Mouse (Mus musculus) olfactory bulb, adult 2 months (tissue): ENCODE results near the gene Snrpc. TPM values are rescaled to one million over a fixed set of nuclear protein-coding genes. Genes with fewer than 3 reads are reported as not detected.

ENCODE experiments used
- H3K27ac ChIP-seq: fragments of 200-500 bp; 2 replicates; pipeline ENCODE4 v1.5.1; 2012; ENCODE audit warnings: low read depth, low read length; ENCODE audit not compliant: insufficient read depth
- H3K4me1 ChIP-seq: fragments of 200-500 bp; 2 replicates; pipeline ENCODE4 v1.6.1; 2012; ENCODE audit warnings: low read length; ENCODE audit not compliant: control insufficient read depth, insufficient read depth
- H3K4me3 ChIP-seq: fragments of 200-500 bp; 2 replicates; pipeline ENCODE4 v1.5.1; 2012; ENCODE audit warnings: mild to moderate bottlenecking, low read depth, low read length, moderate library complexity; ENCODE audit not compliant: insufficient read depth
- CTCF ChIP-seq: fragments of 200-500 bp; IDR thresholded peaks from 2 replicates; pipeline ENCODE4 v1.5.1; 2012; ENCODE audit warnings: low read depth, mild to moderate bottlenecking, low read length, moderate library complexity; ENCODE audit not compliant: insufficient read depth
- POLR2A ChIP-seq: fragments of 200-500 bp; IDR thresholded peaks from 2 replicates; pipeline ENCODE4 v1.6.1; 2012; ENCODE audit warnings: mild to moderate bottlenecking, low read depth, low read length, moderate library complexity; ENCODE audit not compliant: insufficient read depth
- WGBS: fragments of 180-500 bp; shearing (Covaris S2); methylation state at CpG from one replicate; pipeline ENCODE4 v1.1.7; 2018; 5-methylcytosine and 5-hydroxymethylcytosine counted together
- polyA plus RNA-seq: library from polyadenylated mRNA; stranded (reverse); fragments of >200 nt; gene quantifications from 2 replicates; pipeline ENCODE4 v1.2.4, GENCODE M21; 2012; ENCODE audit warnings: low replicate concordance; ENCODE audit not compliant: missing spikeins, insufficient read depth, insufficient read length

The Snrpc gene
- polyA plus RNA-seq, 1 experiment, result not detected

GRCm38 (mm10) chr17:27811980-27812379 lies 26.0 kb upstream of the Snrpc start:
- WGBS, result 82% methylated on average over 3 of the region's 3 CpGs
- Histone ChIP-seq H3K27ac (no peak overlapping the region), H3K4me1 (0 out of 2 replicates have a peak, but pooled peaks cover 6% of the 10 kb centered on the region), H3K4me3 (no peak overlapping the region)
- TF ChIP-seq POLR2A (no peak), CTCF (no peak)

DNA sequence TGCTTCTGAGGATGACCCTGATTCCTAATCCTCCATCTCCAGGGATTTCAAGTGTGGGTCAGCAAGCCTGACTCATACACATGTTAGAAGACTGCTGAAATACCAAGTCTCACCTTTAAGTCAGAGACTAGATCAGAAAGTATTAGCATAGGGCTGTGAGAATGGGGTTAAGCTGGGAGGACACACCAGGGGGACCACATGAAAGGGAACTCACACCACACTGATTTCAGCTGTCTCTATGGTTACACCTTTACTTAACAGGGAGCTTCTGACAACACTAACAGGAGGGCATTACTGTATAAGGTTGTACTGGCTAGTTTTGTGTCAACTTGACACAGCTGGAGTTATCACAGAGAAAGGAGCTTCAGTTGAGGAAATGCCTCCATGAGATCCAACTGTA lies 23.3 kb upstream of the Snrpc start:
- no peak overlapping the region for H3K27ac ChIP-seq
- TF ChIP-seq CTCF (no peak), POLR2A (no peak)
- no peak overlapping the region for H3K4me3 ChIP-seq
- H3K4me1 ChIP-seq, result peaks cover 12% of the 10 kb centered on the region

- TF ChIP-seq CTCF (no peak), POLR2A (no peak)
- WGBS, result 7% methylated on average over 7 of the region's 7 CpGs
- Histone ChIP-seq H3K4me1 (peaks cover 13% of the 10 kb centered on the region), H3K4me3 (peak overlapping the region; percentile 87), H3K27ac (no peak overlapping the region)
Measured at GRCm38 (mm10) chr17:27819011-27819410, 18.9 kb upstream of the Snrpc start.

DNA sequence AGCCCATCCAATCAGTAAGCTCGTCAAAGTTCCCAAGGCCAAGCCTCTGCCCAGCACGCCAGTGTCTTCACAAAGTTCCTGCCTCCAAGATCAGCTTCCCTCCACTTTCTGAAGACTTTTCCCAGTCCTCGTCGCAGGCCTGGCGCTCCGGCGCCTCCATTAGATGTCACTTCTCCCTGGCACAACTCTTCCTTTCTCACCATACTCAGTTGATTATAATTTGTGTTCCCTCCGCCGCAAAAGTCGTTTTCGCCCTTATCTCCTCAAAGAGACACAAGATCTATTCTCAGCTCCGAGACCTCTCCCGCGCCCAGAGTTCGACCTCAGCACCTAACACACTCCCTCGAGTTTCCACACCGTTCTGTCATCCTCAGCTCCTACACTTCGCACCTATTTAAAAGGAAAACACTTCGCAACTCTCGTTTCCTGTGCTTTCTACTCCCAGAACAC lies 18.4 kb upstream of the Snrpc start:
- Histone ChIP-seq H3K27ac (peak overlapping the region; percentile 32; the same call in 1 of the 2 replicates), H3K4me1 (peaks cover 13% of the 10 kb centered on the region), H3K4me3 (peak overlapping the region; percentile 87)
- no peak for TF ChIP-seq CTCF
- TF ChIP-seq POLR2A, result no peak
- under 1% methylated on average over 20 of the region's 20 CpGs for WGBS

- under 1% methylated on average over 61 of the region's 62 CpGs for WGBS
- peaks cover 13% of the 10 kb centered on the region for H3K4me1 ChIP-seq
- peak overlapping the region; percentile 32; the same call in 1 of the 2 replicates for H3K27ac ChIP-seq
- TF ChIP-seq POLR2A, result no peak
- no peak for TF ChIP-seq CTCF
- H3K4me3 ChIP-seq, result peak overlapping the region; percentile 87
Measured at GRCm38 (mm10) chr17:27819971-27820567, 17.9 kb upstream of the Snrpc start.

GRCm38 (mm10) chr17:27820568-27821406 lies 17.2 kb upstream of the Snrpc start, which contains the start of gene D17Wsu92e:
Gene D17Wsu92e (minus strand): TSS chr17:27820648.
- Histone ChIP-seq H3K27ac (peak within 1 kb of the TSS; percentile 93), H3K4me1 (peaks cover 13% of the 10 kb centered on the region), H3K4me3 (peak within 1 kb of the TSS; percentile 87)
- 2% methylated on average over 56 of the region's 56 CpGs for WGBS
- TF ChIP-seq POLR2A (peak; percentile 93), CTCF (no peak)

DNA sequence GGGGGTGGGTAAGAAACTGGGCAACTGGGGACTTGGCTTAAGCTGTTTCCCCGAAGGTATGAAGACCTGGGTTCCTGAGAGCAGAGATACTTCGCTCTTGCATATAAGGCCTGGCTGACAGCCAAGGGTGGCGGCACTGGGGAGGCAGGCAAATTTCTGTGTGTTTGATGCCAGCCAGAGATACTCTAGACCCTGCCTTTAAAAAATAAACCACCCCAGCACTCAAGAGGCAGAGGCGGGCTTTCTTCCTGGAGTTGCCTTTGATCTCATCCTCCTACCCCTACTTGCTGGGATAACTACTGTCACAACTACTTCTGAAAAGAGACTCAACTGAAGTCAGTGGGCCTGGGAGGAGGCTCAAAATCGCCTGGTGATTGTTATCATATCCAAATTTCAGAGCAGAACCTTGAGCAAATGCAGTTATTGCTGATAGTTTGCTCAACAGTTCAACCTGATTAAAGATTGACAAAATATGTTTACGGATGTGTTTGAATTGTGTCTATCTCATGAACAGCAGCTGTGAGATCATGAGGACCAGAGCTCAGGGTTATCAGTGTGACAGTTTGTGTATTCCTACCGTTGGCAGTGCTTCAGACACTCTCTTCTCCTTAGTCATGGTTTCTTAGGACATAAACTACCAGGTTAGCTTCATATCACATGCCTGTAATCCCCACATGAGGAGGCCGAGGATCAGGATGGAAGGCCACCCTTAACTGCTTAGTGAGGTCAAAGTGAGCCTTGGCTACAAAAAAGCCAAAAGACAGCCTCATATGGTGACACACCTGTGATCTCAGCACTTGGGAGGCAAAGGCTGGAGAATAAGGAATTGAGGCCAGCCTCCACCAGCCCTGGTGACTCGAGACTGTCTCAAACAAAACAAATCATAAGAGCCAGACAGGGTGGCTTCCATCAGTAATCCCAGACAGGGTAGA lies 16.3 kb upstream of the Snrpc start:
- WGBS, result 54% methylated on average over 9 of the region's 9 CpGs
- Histone ChIP-seq H3K4me1 (peaks cover 16% of the 10 kb centered on the region), H3K27ac (peak overlapping the region; percentile 93), H3K4me3 (no peak overlapping the region)
- TF ChIP-seq POLR2A (no peak), CTCF (no peak)

- TF ChIP-seq CTCF, result no peak
- no peak for TF ChIP-seq POLR2A
- Histone ChIP-seq H3K27ac (no peak overlapping the region), H3K4me1 (peaks cover 14% of the 10 kb centered on the region), H3K4me3 (no peak overlapping the region)
- WGBS, result 83% methylated on average over 9 of the region's 9 CpGs
Measured at GRCm38 (mm10) chr17:27823142-27823905, 14.6 kb upstream of the Snrpc start.
